Mouse (Mus musculus): ENCODE results near the gene Bcl11b. TPM values are rescaled to one million over a fixed set of nuclear protein-coding genes. Genes with fewer than 3 reads are reported as not detected.

Gene Bcl11b
- polyA plus RNA-seq (2012; fragmentation: generic; extraction: Trizol), result not detected

DNA sequence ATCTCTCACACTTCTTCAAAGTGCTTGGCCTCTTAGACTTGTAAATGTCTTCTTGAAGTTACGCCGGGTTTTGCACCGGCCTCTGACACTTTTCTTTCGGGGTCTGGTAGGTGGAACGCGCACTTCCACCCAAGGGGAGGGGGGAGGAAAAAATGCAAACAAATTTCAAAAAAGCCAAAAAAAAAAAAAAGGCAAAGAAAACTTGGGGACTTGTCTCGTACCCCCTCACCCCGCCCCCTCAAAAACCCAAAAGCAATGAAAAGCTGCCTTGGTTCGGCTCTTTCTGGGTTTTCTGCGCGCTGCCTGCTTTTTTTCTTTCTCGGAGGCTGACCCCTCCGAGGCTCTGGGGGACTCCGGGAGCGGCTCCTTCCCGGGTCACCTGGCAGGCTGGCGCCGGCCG lies at the start of gene Bcl11b:
Gene Bcl11b, minus strand, starts transcription at position 120 of the 400 bp plus-strand sequence.
- TF ChIP-seq TCF12 (IDR thresholded peaks at IDR 0.05; ENCODE audit: insufficient read depth, poor library complexity, severe bottlenecking) (no peak), REST (IDR thresholded peaks at IDR 0.05; ENCODE audit: insufficient read depth, insufficient read length) (no peak), CEBPB (IDR thresholded peaks at IDR 0.05; ENCODE audit: insufficient read depth, poor library complexity, severe bottlenecking) (no peak), MYOG (IDR thresholded peaks at IDR 0.05; ENCODE audit: control insufficient read depth in 1 of 3, insufficient read depth in 1 of 3, insufficient read length in 2 of 3, low read depth in 2 of 3) (no peak), SRF (IDR thresholded peaks at IDR 0.05; ENCODE audit: control insufficient read depth, insufficient read length, low read depth) (no peak), POLR2AphosphoS2 (IDR thresholded peaks at IDR 0.05; ENCODE audit: insufficient read length, low read depth) (no peak), MAX (IDR thresholded peaks at IDR 0.05; ENCODE audit: low read depth) (no peak), USF1 (IDR thresholded peaks at IDR 0.05; ENCODE audit: low read depth) (no peak), E2F4 (IDR thresholded peaks at IDR 0.05; ENCODE audit: insufficient read depth) (no peak), POLR2A (IDR thresholded peaks at IDR 0.05; ENCODE audit: insufficient read length, low read depth) (no peak), MYOD1 (IDR thresholded peaks at IDR 0.05; ENCODE audit: control insufficient read depth in 1 of 3, insufficient read length in 2 of 3, low read depth in 2 of 3) (no peak), TCF3 (IDR thresholded peaks at IDR 0.05; ENCODE audit: insufficient read length, low read depth) (no peak)
- Histone ChIP-seq H3ac (ENCODE audit: control insufficient read depth, insufficient read length) (no peak within 1 kb of the TSS), H3K36me3 (ENCODE audit: control insufficient read depth, insufficient read depth) (no peaks in the 10 kb centered on the region), H3K27me3 (ENCODE audit: control insufficient read depth, insufficient read depth, insufficient read length) (peaks cover 59% of the 10 kb centered on the region), H3K4me3 (no peak within 1 kb of the TSS), H3K4me2 (ENCODE audit: low read depth) (peak within 1 kb of the TSS; percentile 38), H3K79me2 (ENCODE audit: control insufficient read depth, insufficient read depth) (no peaks in the 10 kb centered on the region)

DNA sequence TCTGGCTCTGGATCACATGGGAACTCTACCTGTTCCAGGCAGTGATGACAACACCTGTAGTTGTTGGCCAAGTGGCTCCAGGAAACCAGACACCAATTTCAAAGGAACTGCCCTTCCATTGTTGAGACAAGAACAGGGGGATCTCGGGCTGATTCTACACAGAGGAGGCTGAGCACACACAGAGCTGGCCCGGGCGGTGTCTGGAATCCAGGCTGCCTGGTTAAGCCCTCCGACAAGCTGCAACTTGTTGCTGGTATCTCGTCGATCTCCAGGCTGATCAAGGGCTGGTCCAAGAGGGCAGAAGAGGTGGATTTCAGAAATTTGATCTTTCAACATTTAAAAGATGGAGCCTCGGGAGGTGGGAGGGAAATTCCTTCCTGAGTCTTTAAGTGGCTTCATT lies 47.6 kb upstream of the Bcl11b start:
- no peaks in the 10 kb centered on the region for H3K79me2 ChIP-seq (ENCODE audit: control insufficient read depth, insufficient read depth)
- H3K4me2 ChIP-seq (ENCODE audit: low read depth), result no peak overlapping the region
- TF ChIP-seq E2F4 (IDR thresholded peaks at IDR 0.05; ENCODE audit: insufficient read depth) (no peak), TCF12 (IDR thresholded peaks at IDR 0.05; ENCODE audit: insufficient read depth, poor library complexity, severe bottlenecking) (no peak), SRF (IDR thresholded peaks at IDR 0.05; ENCODE audit: control insufficient read depth, insufficient read length, low read depth) (no peak), POLR2AphosphoS2 (IDR thresholded peaks at IDR 0.05; ENCODE audit: insufficient read length, low read depth) (no peak)
- no peaks in the 10 kb centered on the region for H3K36me3 ChIP-seq (ENCODE audit: control insufficient read depth, insufficient read depth)
- H3K4me3 ChIP-seq, result no peak overlapping the region
- no peak overlapping the region for H3ac ChIP-seq (ENCODE audit: control insufficient read depth, insufficient read length)
- H3K27me3 ChIP-seq (ENCODE audit: control insufficient read depth, insufficient read depth, insufficient read length), result peaks cover 50% of the 10 kb centered on the region

DNA sequence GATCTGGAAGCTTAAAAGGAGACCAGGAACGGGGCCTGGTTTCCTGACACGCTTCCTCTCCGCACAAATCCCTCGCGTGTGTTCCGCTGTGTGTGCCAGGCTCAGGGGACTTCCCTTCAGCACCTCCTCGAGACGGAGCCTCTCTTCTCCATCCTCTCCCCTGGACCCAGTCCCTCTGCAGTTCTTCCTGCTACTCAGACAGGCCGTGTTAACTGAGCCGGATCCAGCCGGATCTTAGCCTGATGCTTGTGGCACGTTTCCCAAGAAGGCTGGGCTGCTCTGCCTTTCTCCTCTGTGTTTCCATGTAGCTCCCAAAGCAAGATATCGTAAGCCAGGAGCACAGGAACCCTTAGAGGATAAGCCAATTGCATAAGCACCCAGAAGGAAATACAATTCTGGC lies 46.2 kb upstream of the Bcl11b start:
- no peak overlapping the region for H3K4me2 ChIP-seq (ENCODE audit: low read depth)

DNA sequence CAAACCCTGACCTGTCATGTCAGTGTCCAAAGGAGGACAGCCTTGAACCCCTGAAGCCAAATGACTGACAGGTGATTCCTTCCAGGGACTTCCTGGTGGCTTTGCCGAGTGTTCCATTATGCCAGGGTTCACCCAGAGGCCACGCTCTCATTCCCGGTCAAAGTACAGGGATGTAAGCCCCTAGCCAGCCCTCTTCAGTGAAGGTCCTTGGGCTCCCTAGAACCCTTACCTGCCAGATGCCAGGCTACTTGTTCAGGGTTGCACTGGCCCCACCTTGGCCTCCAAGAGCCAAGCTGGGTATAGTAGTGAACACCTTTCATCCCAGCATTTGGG lies 38.8 kb upstream of the Bcl11b start:
- H3K36me3 ChIP-seq (ENCODE audit: control insufficient read depth, insufficient read depth), result no peaks in the 10 kb centered on the region
- TF ChIP-seq REST (IDR thresholded peaks at IDR 0.05; ENCODE audit: insufficient read depth, insufficient read length) (no peak), E2F4 (IDR thresholded peaks at IDR 0.05; ENCODE audit: insufficient read depth) (no peak), SRF (IDR thresholded peaks at IDR 0.05; ENCODE audit: control insufficient read depth, insufficient read length, low read depth) (no peak), POLR2A (IDR thresholded peaks at IDR 0.05; ENCODE audit: insufficient read length, low read depth) (no peak)
- no peak overlapping the region for H3ac ChIP-seq (ENCODE audit: control insufficient read depth, insufficient read length)
- H3K4me3 ChIP-seq, result no peak overlapping the region
- no peak overlapping the region for H3K4me2 ChIP-seq (ENCODE audit: low read depth)
- H3K27me3 ChIP-seq (ENCODE audit: control insufficient read depth, insufficient read depth, insufficient read length), result no peaks in the 10 kb centered on the region
- H3K79me2 ChIP-seq (ENCODE audit: control insufficient read depth, insufficient read depth), result no peaks in the 10 kb centered on the region

More for the DNA sequence above, 46.2 kb upstream of the Bcl11b start:
- peaks cover 40% of the 10 kb centered on the region for H3K27me3 ChIP-seq (ENCODE audit: control insufficient read depth, insufficient read depth, insufficient read length)
- no peak overlapping the region for H3ac ChIP-seq (ENCODE audit: control insufficient read depth, insufficient read length)
- no peak for TF ChIP-seq POLR2AphosphoS2 (IDR thresholded peaks at IDR 0.05; ENCODE audit: insufficient read length, low read depth)
- no peak for TF ChIP-seq E2F4 (IDR thresholded peaks at IDR 0.05; ENCODE audit: insufficient read depth)
- TF ChIP-seq CEBPB (IDR thresholded peaks at IDR 0.05; ENCODE audit: insufficient read depth, poor library complexity, severe bottlenecking), result no peak
- no peak for TF ChIP-seq REST (IDR thresholded peaks at IDR 0.05; ENCODE audit: insufficient read depth, insufficient read length)
- no peak for TF ChIP-seq TCF12 (IDR thresholded peaks at IDR 0.05; ENCODE audit: insufficient read depth, poor library complexity, severe bottlenecking)
- TF ChIP-seq TCF3 (IDR thresholded peaks at IDR 0.05; ENCODE audit: insufficient read length, low read depth), result no peak
- H3K36me3 ChIP-seq (ENCODE audit: control insufficient read depth, insufficient read depth), result no peaks in the 10 kb centered on the region
- H3K4me3 ChIP-seq, result no peak overlapping the region
- no peaks in the 10 kb centered on the region for H3K79me2 ChIP-seq (ENCODE audit: control insufficient read depth, insufficient read depth)

DNA sequence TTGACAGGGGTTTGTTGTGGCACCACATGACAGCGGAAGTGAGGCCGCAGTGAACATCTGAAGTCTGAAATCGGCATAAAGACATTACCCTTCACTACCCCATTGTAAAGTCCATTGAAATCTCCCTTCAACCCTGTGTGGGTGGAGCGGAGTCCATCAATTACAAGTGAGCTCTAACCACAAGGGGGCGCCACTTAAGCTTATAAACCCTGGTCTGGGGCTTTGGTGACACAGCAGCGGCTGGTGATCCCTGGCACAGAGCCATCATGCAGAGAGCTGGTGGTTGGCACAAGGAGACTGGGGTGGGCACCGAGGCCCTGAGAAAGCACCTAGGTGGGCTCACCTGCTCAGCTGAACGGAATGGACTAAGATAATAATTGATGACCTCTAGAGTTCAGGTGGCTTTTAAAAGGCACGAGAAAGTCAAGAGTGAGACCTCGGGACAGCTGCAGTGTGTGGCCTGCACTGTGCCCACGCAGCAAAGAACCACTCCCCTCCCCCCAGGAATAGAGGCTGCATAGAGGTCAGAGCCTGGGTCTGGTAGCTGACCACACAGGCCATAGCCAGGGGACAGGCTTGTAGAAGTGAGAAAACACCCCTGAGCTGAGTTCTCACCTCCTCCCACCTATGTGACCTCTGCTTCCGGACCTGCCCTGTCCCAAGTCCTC lies 38.3 kb upstream of the Bcl11b start:
- Histone ChIP-seq H3K4me3 (no peak overlapping the region), H3K27me3 (ENCODE audit: control insufficient read depth, insufficient read depth, insufficient read length) (no peaks in the 10 kb centered on the region), H3K4me2 (ENCODE audit: low read depth) (no peak overlapping the region), H3K36me3 (ENCODE audit: control insufficient read depth, insufficient read depth) (no peaks in the 10 kb centered on the region), H3ac (ENCODE audit: control insufficient read depth, insufficient read length) (no peak overlapping the region), H3K79me2 (ENCODE audit: control insufficient read depth, insufficient read depth) (no peaks in the 10 kb centered on the region)
- no peak for TF ChIP-seq E2F4 (IDR thresholded peaks at IDR 0.05; ENCODE audit: insufficient read depth)
- peak in 2 of 3 experiments; percentile 2 to 28 for TF ChIP-seq MYOD1 (IDR thresholded peaks at IDR 0.05; ENCODE audit: control insufficient read depth in 1 of 3, insufficient read length in 2 of 3, low read depth in 2 of 3)

Measured in myocyte (in vitro differentiated cells).